Mouse (Mus musculus) heart, adult 2 months (tissue): ENCODE data around the gene Camkv.

Experiments used
- CTCF ChIP-seq: fragments of 200-600 bp; IDR thresholded peaks from 2 replicates; pipeline ENCODE4 v1.8.1; 2022; ENCODE audit warnings: antibody characterized with exemption, mild to moderate bottlenecking, moderate library complexity
- POLR2A ChIP-seq: fragments of 200-500 bp; IDR thresholded peaks from 2 replicates; pipeline ENCODE4 v1.6.1; 2011; ENCODE audit warnings: mild to moderate bottlenecking, low read depth, low read length, control low read depth; ENCODE audit not compliant: insufficient read depth

DNA sequence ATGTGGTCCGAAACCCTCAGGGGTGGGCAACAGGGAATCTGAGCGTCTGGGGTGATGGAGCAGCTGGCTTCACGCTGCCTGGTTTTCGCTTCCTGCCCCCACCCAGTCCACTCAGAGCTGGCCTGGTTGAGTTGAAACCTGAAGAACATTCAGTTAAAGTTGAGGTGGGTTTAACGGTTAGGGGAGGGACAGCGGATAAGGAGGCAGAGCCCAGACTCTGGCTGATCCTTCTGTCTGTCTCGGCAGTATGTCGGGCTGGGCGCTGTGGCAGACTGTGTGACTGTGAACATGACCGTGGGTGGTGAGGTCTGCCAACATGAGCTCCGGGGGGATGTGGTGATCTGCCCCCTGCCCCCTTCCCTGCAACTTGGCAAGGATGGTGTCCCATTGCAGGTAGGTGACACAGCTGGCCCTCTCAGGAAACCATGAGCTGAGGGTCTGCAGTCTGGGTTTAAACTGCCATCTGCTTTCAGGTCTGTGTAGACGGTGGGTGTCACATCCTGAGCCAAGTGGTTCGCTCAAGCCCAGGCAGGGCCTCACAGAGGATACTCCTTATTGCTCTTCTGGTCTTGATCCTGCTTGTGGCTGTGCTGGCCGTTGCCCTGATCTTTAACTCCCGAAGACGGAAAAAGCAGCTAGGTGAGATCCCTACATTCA, 20.6 kb upstream of the Camkv start:
- no peak for TF ChIP-seq POLR2A
- no peak for TF ChIP-seq CTCF
